Mouse (Mus musculus) left cerebral cortex, postnatal 10 days (tissue): ENCODE measurements at regions not wholly inside any gene's neighbourhood (a gene's known extent, or its start where the extent isn't known, plus 50 kb on each side); places are given as distances from the start of the nearest gene placed in this dataset.

Source experiments
- DNase-seq, 2 experiments: peaks; one replicate each; pipeline ENCODE4 v3.0.0; 2021 to 2022; ENCODE audit warnings: low spot score in 2 of 2, mixed read lengths in 1 of 2; ENCODE audit errors: extremely low spot score in 1 of 2
- intact Hi-C: fragments of 180-260 bp; cut with DNase I; formaldehyde crosslinking; loops from one replicate; pipeline ENCODE4 v1.15.1; 2025

- no peak for DNase-seq
- intact Hi-C loops, result no loop called here
Measured at GRCm38 (mm10) chr1:191486766-191487165, 83.7 kb upstream of the Ppp2r5a start.

DNA sequence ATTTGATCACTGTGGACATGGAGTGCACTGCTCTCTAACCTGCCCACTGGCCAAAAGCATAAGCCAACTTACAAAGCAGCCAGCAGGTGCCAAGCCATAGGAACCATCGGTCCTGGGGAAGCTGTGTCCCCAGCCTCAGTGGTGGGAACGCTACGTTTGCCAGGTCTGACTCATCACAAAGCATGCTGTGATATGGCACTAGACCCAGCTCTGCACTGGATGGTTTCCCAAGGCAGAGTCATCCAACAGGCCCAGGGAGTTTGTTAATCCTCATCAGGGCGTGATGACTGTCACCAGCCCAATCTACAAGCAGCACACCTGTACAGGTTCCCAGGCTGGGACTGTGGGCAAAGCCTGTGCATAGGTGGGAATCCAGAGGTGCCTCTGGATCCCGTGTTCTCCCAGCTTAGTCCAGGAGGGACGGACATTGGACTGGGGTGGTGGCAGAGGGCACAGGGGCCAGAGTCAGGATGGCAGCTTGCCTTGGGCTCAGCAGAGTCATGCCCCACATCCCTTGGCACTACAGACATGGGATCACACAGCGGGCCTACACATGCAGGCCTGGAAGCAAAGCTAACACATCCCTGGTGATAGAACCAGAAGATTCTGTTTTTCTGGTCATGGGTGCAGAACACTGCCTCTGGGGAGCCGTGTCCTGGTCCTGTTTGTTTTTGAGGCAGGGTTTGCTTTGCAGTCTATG, 81.8 kb upstream of the Ppp2r5a start:
- no peak for DNase-seq
- intact Hi-C loops, result no loop called here

GRCm38 (mm10) chr1:191479906-191480379, 76.9 kb upstream of the Ppp2r5a start:
- DNase-seq, result peak in 1 of 2 experiments; percentile 56
- intact Hi-C loops, result no loop called here

GRCm38 (mm10) chr1:191472551-191472950, 69.5 kb upstream of the Ppp2r5a start:
- no peak for DNase-seq
- intact Hi-C loops, result no loop called here

DNA sequence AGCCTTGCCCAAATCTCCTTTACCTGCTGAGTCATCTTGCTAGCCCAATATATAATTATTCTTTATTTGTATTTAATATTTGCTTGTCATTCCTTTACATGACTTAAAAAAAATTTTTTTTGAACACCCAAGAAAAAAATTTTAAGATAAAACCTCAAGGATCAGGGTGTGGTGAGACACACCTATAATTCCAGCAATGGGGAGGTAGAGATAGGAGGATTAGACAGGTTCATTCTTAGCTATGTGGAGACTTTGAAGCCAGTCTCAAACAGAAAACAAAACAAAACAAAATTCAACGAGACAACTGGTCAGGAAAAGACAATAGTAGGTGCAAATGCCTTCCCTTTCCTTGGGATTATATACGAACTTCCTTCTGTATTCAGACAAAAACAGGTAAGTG, 68.4 kb upstream of the Ppp2r5a start:
- intact Hi-C loops, result no loop called here
- no peak for DNase-seq

DNA sequence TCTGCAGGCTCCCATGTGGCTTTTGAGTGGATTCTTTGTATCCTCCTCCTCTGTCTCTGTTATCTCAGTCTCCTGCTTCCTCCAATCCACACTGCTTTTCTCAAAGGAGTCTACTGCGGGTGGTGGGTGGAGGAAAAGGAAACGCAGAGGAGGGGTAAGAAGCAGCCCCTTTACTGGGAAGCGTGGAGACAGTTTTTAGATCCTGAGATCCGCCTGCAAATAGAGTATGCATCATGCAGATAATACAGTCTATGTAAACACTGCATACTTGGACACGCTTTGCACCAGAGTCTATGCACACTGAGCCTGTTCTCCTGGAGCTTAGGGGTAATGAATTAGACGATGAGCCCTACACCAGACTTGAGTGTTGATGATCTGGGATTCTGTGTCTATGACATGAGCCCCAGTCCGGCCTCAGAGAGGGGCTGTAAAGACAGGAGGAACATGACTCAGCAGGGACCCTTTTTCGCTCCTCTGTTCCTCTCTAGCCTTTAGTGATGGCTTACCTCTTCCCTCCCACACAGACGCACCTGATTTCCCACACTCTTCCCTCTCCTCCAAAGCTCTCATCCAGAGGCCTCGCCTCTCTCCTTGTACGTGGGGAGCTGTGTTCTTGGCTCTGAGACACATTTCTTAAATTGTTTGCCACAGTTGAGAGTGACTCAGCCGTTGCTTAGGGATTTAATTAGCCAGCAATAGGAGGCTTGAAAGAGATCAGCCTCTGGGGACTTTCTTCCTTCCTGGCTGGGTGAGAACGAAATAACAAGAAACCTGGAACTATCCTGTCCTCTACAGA, 67.3 kb upstream of the Ppp2r5a start:
- intact Hi-C loops, result no loop called here
- peak in 1 of 2 experiments; percentile 61 for DNase-seq

DNA sequence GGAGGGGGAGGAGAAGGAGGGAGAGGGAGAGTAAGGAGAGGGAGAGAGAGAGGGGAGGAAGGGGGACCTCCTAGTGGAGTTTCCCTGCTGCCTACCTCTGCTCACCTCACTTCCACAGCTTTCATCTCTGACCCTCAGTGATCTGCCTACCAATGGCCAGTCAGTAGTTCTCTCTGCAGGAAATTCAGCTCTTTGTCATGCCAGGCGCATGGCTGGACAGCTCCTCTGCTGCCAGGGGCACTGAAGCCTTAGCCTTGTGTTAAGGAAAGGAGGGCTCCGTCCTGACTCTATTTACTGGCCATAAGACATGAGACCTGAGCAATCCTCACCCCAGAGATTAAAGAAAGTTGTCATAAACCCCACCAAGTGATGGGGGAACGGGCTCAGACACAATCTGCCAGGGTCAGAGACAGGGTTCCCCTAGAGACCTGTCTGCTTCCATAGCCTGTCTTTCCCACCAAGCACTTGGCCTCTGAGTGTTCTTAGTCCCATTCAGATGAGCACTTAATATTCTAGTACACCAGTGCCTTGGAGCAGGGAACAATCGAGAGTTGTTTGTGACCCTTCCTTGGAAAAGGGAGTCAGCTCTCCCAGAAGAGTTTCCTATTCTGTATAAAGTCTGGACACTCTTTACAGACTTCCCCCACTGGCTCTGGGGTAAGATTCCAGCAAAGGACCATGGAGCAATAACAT, 65.9 kb upstream of the Ppp2r5a start:
- intact Hi-C loops, result no loop called here
- DNase-seq, result peak in 1 of 2 experiments; percentile 42

- intact Hi-C loops, result no loop called here
- DNase-seq, result no peak
Measured at GRCm38 (mm10) chr1:191466261-191466660, 63.2 kb upstream of the Ppp2r5a start.

DNA sequence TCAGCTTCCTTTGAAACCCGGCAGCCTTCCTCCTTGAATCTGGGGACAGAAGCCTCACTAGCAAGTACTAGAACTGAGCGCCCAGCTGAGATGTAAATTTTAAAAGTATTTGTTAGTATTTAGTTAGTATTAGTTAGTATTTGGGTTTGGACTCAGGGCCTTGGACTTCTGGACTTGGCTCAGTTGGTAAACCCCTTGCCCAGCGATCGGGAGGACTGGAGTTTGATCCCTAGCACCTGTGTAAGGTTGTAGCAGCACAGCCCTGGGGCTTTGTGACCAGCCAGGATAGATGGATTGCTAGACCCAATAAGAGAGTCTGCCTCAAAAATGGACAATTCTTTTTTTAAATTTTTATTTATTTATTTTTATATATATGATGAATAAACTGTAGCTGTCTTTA, 62.7 kb upstream of the Ppp2r5a start:
- intact Hi-C loops, result no loop called here
- no peak for DNase-seq

DNA sequence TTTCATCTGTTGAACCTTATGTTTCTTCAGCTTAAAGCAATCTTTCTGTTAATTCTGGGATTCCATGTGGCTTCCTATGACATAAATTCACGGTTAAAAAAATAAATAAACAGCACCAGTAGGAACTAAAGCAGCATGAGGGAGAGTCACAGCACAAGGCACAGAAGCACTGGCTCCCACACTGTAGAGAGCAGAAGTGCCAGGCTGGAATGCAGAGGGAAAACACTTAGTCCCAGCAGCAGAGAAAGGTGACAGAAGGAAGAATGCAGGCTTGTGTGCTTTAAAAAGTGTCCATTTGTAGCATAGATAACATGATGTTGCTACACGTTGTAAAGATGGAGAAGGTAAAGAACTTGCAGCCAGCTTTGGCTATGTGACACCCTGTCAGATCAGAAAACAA, 62.1 kb upstream of the Ppp2r5a start:
- intact Hi-C loops, result no loop called here
- no peak for DNase-seq

GRCm38 (mm10) chr1:191461811-191462491, 58.9 kb upstream of the Ppp2r5a start:
- intact Hi-C loops, result no loop called here

DNA sequence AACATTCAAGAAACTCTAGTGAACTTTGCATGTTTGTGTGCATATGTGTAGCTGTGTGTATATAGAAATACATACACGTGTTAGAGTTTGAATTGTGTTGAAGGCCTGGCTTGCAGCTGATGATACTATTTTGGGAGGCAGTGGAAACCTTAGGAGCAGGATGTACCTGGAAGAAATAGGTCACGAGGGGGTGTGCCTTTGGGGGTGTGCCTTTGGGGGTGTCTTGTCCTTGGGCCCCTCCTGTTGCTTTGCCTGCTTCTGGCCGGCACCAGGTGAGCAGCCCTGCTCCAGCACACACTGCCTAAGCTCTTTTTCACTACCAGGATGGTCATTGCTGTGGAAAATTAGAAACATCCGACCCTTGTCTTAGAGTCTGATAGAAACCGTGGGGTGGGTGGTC, 56.0 kb upstream of the Ppp2r5a start:
- intact Hi-C loops, result no loop called here
- DNase-seq, result no peak

More at GRCm38 (mm10) chr1:191461811-191462491, 58.9 kb upstream of the Ppp2r5a start:
- peak in 1 of 2 experiments; percentile 69 for DNase-seq

GRCm38 (mm10) chr1:191458292-191458691, 55.2 kb upstream of the Ppp2r5a start:
- no peak for DNase-seq
- intact Hi-C loops, result no loop called here

- no peak for DNase-seq
- intact Hi-C loops, result no loop called here
Measured at GRCm38 (mm10) chr1:191457103-191457502, 54.0 kb upstream of the Ppp2r5a start.

GRCm38 (mm10) chr1:191454604-191455003, 51.5 kb upstream of the Ppp2r5a start:
- intact Hi-C loops, result no loop called here
- DNase-seq, result no peak

- intact Hi-C loops, result no loop called here
- DNase-seq, result no peak
Measured at GRCm38 (mm10) chr1:191453589-191453988, 50.5 kb upstream of the Ppp2r5a start.
